18 mouse cellular contexts compared by ENCODE assay signal in the genomic region with DNA sequence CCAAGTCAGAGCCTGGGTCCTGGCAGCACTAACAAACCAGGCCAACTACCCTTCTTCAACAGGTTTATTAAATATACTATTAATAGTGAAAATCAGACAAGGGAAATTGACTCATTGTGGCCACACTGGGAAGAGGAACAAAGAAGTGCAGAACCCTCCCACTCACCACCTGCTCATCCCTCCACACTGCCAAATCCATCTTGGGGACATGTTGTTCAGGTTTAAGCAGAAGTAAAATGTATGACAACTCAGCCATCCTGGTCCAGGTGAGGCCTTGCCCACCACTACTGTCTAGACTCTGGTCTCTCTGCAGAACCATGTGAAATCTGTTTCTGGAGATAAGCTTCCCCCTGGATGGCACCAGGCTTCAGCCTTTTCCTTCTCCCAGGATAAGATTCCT. TPM values are rescaled to one million over a fixed set of nuclear protein-coding genes. Genes with fewer than 3 reads are reported as not detected.
DNase-seq lines count a peak whose midpoint lies in the region; ATAC-seq lines count a peak whose summit lies in the region.
"Had no signal": no experiment of that assay in that cellular context is flagged by ENCODE, and none has a peak within 500 bp of the region (broad histone marks: within the 10 kb centered on the region; RNA-seq: fewer than 3 reads in every experiment).

No protein-coding gene starts in this region.

- H3K4me1 ChIP-seq in liver, embryonic 12.5 days = peaks cover 64% of the 10 kb centered on the region
- no peaks in the 10 kb centered on the region for H3K4me1 ChIP-seq in hindbrain, embryonic 11.5 days (replicated peaks; ENCODE audit: control insufficient read depth, insufficient read depth, low read length)
- H3K4me1 ChIP-seq: forebrain, embryonic 12.5 days; midbrain, embryonic 13.5 days; neural tube, embryonic 12.5 days had no signal

- no peaks in the 10 kb centered on the region for H3K36me3 ChIP-seq in liver, embryonic 12.5 days
- no peaks in the 10 kb centered on the region for H3K36me3 ChIP-seq in hindbrain, embryonic 11.5 days (ENCODE audit: control insufficient read depth, insufficient read depth, low read length)
- H3K36me3 ChIP-seq: forebrain, embryonic 12.5 days; midbrain, embryonic 13.5 days; neural tube, embryonic 12.5 days had no signal

- DNase-seq in heart, adult 11 months = peak; percentile 83
- no peak for DNase-seq in heart, adult 9 months (ENCODE audit: low spot score in 2 of 2)
- peak; percentile 57 for DNase-seq in right cerebral cortex, adult 18-20 months
- no peak for DNase-seq in right cerebral cortex, postnatal 10 days (ENCODE audit: low spot score in 2 of 2)
- peak; percentile 47 for DNase-seq in telencephalon, adult 2 months (ENCODE audit: low read depth, low spot score)
- no peak for DNase-seq in gastrocnemius, postnatal 4 days (ENCODE audit: low spot score in 2 of 2)
- no peak for DNase-seq in hindbrain, embryonic 11.5 days (ENCODE audit: low spot score)
- DNase-seq: B cell, adult 2 months; cerebellum, adult 9-10 months; gastrocnemius, postnatal 10 days; kidney, postnatal 14 days; thymus, adult 2 months had no signal

- H3K9ac ChIP-seq in liver, embryonic 12.5 days = no peak overlapping the region
- no peak overlapping the region for H3K9ac ChIP-seq in hindbrain, embryonic 11.5 days (ENCODE audit: low read depth, low read length)
- H3K9ac ChIP-seq: forebrain, embryonic 12.5 days; midbrain, embryonic 13.5 days; neural tube, embryonic 12.5 days had no signal

- H3K27me3 ChIP-seq in liver, embryonic 12.5 days (replicated peaks) = no peaks in the 10 kb centered on the region
- H3K27me3 ChIP-seq in hindbrain, embryonic 11.5 days (ENCODE audit: control insufficient read depth, insufficient read depth, low read length) = no peaks in the 10 kb centered on the region
- H3K27me3 ChIP-seq: forebrain, embryonic 12.5 days; midbrain, embryonic 13.5 days; neural tube, embryonic 12.5 days had no signal

- peak overlapping the region; percentile 92 for H3K27ac ChIP-seq in liver, embryonic 12.5 days
- no peak overlapping the region for H3K27ac ChIP-seq in hindbrain, embryonic 11.5 days (ENCODE audit: low read depth, low read length)
- H3K27ac ChIP-seq: forebrain, embryonic 12.5 days; midbrain, embryonic 13.5 days; neural tube, embryonic 12.5 days had no signal

- no peaks in the 10 kb centered on the region for H3K9me3 ChIP-seq in liver, embryonic 12.5 days (replicated peaks)
- no peaks in the 10 kb centered on the region for H3K9me3 ChIP-seq in hindbrain, embryonic 11.5 days (ENCODE audit: control insufficient read depth, low read length)
- H3K9me3 ChIP-seq: forebrain, embryonic 12.5 days; midbrain, embryonic 13.5 days; neural tube, embryonic 12.5 days had no signal

- ATAC-seq in liver, embryonic 12.5 days = 0 out of 2 replicates have a peak, but pooled peaks have one; percentile 16
- no peak for ATAC-seq in hindbrain, embryonic 11.5 days (ENCODE audit: low FRiP score)
- ATAC-seq: intestine, postnatal 0 days; lung, postnatal 0 days; midbrain, embryonic 13.5 days had no signal

- 0 out of 2 replicates have a peak overlapping the region, but pooled peaks have one; percentile 1 for H3K4me2 ChIP-seq in liver, embryonic 12.5 days
- H3K4me2 ChIP-seq in hindbrain, embryonic 11.5 days (replicated peaks; ENCODE audit: low read depth, low read length) = no peak overlapping the region
- H3K4me2 ChIP-seq: forebrain, embryonic 12.5 days; midbrain, embryonic 13.5 days; neural tube, embryonic 12.5 days had no signal

- H3K4me3 ChIP-seq in liver, embryonic 12.5 days = no peak overlapping the region
- H3K4me3 ChIP-seq in hindbrain, embryonic 11.5 days (ENCODE audit: low read depth, low read length) = no peak overlapping the region
- H3K4me3 ChIP-seq: forebrain, embryonic 12.5 days; midbrain, embryonic 13.5 days; neural tube, embryonic 12.5 days had no signal

RNA-seq across cellular contexts. Expression of a gene that starts 10.8 kb away (rescaled TPM):
- 86.4 and 91.6 TPM in 2 replicates for polyA plus RNA-seq in liver, embryonic 12.5 days (2016; fragmentation: Nextera tagmentation; extraction: Ambion mirVana)
- 10 to 100 TPM; 49.8 to 51.3 TPM for total RNA-seq in gastrocnemius, postnatal 4 days (2021)
- 139 and 153 TPM in 2 replicates for polyA plus RNA-seq in hindbrain, embryonic 11.5 days (2014; fragmentation: Nextera tagmentation; extraction: Ambion mirVana)

RNA-seq across cellular contexts. Expression of a gene that starts 32.0 kb away (rescaled TPM):
- polyA plus RNA-seq in liver, embryonic 12.5 days (2016; fragmentation: Nextera tagmentation; extraction: Ambion mirVana) = 350 and 353 TPM in 2 replicates
- total RNA-seq in gastrocnemius, postnatal 4 days (2021) = 100 to 1,000 TPM; 122 to 143 TPM
- polyA plus RNA-seq in hindbrain, embryonic 11.5 days (2014; fragmentation: Nextera tagmentation; extraction: Ambion mirVana) = 349 and 363 TPM in 2 replicates

RNA-seq across cellular contexts. Expression of a gene that starts 32.1 kb away (rescaled TPM):
- polyA plus RNA-seq in liver, embryonic 12.5 days (2016; fragmentation: Nextera tagmentation; extraction: Ambion mirVana) = 198 and 200 TPM in 2 replicates
- total RNA-seq in gastrocnemius, postnatal 4 days (2021) = 10 to 100 TPM; 15.3 to 16.0 TPM
- polyA plus RNA-seq in hindbrain, embryonic 11.5 days (2014; fragmentation: Nextera tagmentation; extraction: Ambion mirVana) = 80.1 and 96.5 TPM in 2 replicates

Comparison
In these comparisons a context has a peak if more than half of its experiments do, and no peak if none do; other contexts are left out.
1. DNase-seq: peak in heart, adult 11 months (single experiment), right cerebral cortex, adult 18-20 months (single experiment) and telencephalon, adult 2 months (single experiment); none in heart, adult 9 months (0 of 2), right cerebral cortex, postnatal 10 days (0 of 2), gastrocnemius, postnatal 4 days (0 of 2) and hindbrain, embryonic 11.5 days (single experiment).